Mouse (Mus musculus): ENCODE data around the gene Calhm6.

DNA sequence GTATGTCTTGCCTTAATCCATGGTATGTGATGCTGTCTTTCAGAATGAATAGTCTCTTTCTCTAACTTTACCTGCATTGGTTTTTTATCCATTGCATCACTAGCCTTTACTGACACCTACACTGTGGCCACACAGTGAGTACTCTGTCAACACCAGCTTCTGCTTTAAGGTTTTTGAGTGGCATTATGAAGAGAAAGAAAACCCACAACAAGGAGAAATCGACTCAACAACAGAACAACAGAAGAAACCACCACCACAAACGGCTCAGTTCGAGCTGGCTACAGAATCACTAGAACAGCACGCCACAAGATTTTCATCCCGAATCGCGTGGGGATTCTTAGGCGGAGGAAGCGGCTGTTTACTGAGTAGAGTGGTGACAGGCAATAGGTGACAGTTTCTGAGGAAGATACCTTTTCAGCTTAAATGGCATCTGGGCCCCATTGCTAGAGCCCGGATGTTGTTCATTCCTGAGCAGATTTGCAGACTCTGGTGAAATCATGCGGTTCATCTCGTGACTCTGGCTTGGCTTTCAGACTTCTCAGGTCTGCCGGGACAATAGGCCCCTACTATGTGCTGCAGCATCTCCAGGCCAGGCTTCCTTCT, 16.8 kb downstream of the Calhm6 start:
- TF ChIP-seq CTCF (IDR thresholded peaks at IDR 0.05; ENCODE audit: control insufficient read depth, insufficient read depth, insufficient read length) (no peak), MYOD1 (IDR thresholded peaks at IDR 0.05; ENCODE audit: control insufficient read depth, insufficient read length, low read depth) (no peak), USF1 (IDR thresholded peaks at IDR 0.05; ENCODE audit: low read depth) (no peak), MAX (IDR thresholded peaks at IDR 0.05) (no peak), CEBPB (IDR thresholded peaks at IDR 0.05; ENCODE audit: low read depth) (no peak)
